Mouse (Mus musculus) thymus, adult 2 months (tissue): ENCODE data around the gene Gm45713.

Experiments used
- CTCF ChIP-seq: fragments of 200-500 bp; IDR thresholded peaks from 2 replicates; pipeline ENCODE4 v1.5.1; 2012; ENCODE audit warnings: mild to moderate bottlenecking, control low read depth, low read length, moderate library complexity, borderline replicate concordance; ENCODE audit not compliant: control insufficient read depth, poor library complexity, insufficient read depth; ENCODE audit errors: extremely low read depth
- POLR2A ChIP-seq: fragments of 200-500 bp; IDR thresholded peaks from 2 replicates; pipeline ENCODE4 v1.6.1; 2012; ENCODE audit warnings: mild to moderate bottlenecking, low read length, control low read depth, moderate library complexity; ENCODE audit not compliant: control insufficient read depth, poor library complexity, insufficient read depth; ENCODE audit errors: extremely low read depth

GRCm38 (mm10) chr7:45118336-45118735 lies 17.7 kb downstream of the Gm45713 start:
- TF ChIP-seq POLR2A (no peak), CTCF (no peak)
